Mouse (Mus musculus) kidney, embryonic 16.5 days (tissue): ENCODE results near the gene Il4i1. TPM values are rescaled to one million over a fixed set of nuclear protein-coding genes. Genes with fewer than 3 reads are reported as not detected.
A peak's percentile ranks its signal among the peaks of the same experiment; 100 is the strongest.

ENCODE experiments used
- ATAC-seq: fragments of 200-750 bp; cut with Nextera tagmentation; 2 replicates; pipeline ENCODE4 v1.8.0; 2017; ENCODE audit warnings: moderate TSS enrichment; ENCODE audit not compliant: low FRiP score, low TSS enrichment
- H3K27ac ChIP-seq: fragments of 300-500 bp; sonication (generic); 2 replicates; pipeline ENCODE4 v1.5.1; 2014; ENCODE audit warnings: low read length
- H3K27me3 ChIP-seq: fragments of 300-500 bp; sonication (generic); 2 replicates; pipeline ENCODE4 v1.6.1; 2014; ENCODE audit warnings: low read length, control low read depth, mixed read lengths; ENCODE audit not compliant: insufficient read depth
- H3K36me3 ChIP-seq: fragments of 300-500 bp; sonication (generic); 2 replicates; pipeline ENCODE4 v1.6.1; 2014; ENCODE audit warnings: low read length, control low read depth, mixed read lengths; ENCODE audit not compliant: insufficient read depth
- H3K4me1 ChIP-seq: fragments of 300-500 bp; sonication (generic); 2 replicates; pipeline ENCODE4 v1.6.1; 2014; ENCODE audit warnings: low read length, control low read depth, mixed read lengths; ENCODE audit not compliant: insufficient read depth
- H3K4me2 ChIP-seq: fragments of 300-500 bp; sonication (generic); replicated peaks from 2 replicates; pipeline ENCODE4 v1.6.1; 2014; ENCODE audit warnings: low read depth, low read length
- H3K4me3 ChIP-seq: fragments of 300-500 bp; sonication (generic); 2 replicates; pipeline ENCODE4 v1.5.1; 2014; ENCODE audit warnings: mild to moderate bottlenecking, low read length
- H3K9ac ChIP-seq: fragments of 300-500 bp; sonication (generic); replicated peaks from 2 replicates; pipeline ENCODE4 v1.6.1; 2014; ENCODE audit warnings: low read length
- H3K9me3 ChIP-seq: fragments of 300-500 bp; sonication (generic); 2 replicates; pipeline ENCODE4 v1.6.1; 2016; ENCODE audit warnings: low read length, control low read depth
- WGBS: fragments of 180-500 bp; shearing (Covaris S2); extraction: QIAGEN DNeasy Blood & Tissue Kit; methylation state at CpG from one replicate; pipeline ENCODE4 v1.1.7; 2014; 5-methylcytosine and 5-hydroxymethylcytosine counted together
- polyA plus RNA-seq: library from polyadenylated mRNA; unstranded; fragments of >200 nt; fragmentation: Nextera tagmentation; extraction: Ambion mirVana; gene quantifications from 2 replicates; pipeline ENCODE4 v1.2.1, GENCODE M21; 2015

Gene Il4i1
- polyA plus RNA-seq, 1 experiment from 2014 or later = 1.1 TPM

DNA sequence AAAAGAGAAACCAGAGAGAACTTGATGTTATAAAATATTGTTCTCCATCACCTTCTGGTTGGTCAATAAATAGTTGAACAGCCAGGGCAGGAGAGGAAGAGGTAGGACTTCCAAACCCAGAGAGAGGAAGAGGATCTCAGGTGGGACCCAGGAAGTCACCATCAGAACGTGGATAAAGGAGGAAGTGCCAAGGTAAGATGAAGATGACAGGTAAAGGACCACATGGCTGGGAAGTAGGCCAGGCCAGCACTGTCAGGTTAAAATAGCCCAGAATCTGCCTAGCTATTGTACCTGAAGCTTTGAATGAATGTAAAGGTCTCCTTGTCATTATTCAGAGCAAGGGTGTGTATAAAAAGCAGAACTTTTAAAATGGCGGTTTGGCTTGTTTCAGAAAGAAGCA is 7.3 kb upstream of the Il4i1 start:
- ATAC-seq = no peak
- H3K27me3 ChIP-seq = no peaks in the 10 kb centered on the region
- no peaks in the 10 kb centered on the region for H3K9me3 ChIP-seq
- 80% methylated on average over 2 of the region's 2 CpGs for WGBS
- no peak overlapping the region for H3K4me2 ChIP-seq
- peaks cover 8% of the 10 kb centered on the region for H3K36me3 ChIP-seq
- H3K27ac ChIP-seq = no peak overlapping the region
- H3K4me3 ChIP-seq = no peak overlapping the region
- H3K4me1 ChIP-seq = no peaks in the 10 kb centered on the region
- no peak overlapping the region for H3K9ac ChIP-seq

DNA sequence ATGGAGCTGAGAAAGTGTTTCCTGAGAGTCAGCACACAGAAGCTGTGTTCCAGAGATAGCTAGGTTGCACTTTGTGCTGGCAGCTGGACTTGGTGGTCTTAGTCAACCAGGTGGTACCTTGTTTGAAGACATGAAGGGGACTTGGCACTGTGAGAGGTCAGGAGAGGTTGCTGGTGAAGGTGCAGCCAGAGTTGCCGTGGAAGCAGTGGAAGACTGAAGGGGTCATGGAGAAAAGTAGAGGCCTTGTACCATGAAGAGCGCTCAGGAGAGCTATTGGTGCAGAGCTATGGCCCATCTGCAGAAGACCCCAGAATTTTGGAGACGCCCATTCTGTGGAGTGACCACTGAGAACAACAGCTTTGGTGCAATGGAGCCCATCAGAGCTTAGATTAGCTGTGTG is 6.7 kb upstream of the Il4i1 start:
- H3K9ac ChIP-seq = no peak overlapping the region
- no peaks in the 10 kb centered on the region for H3K4me1 ChIP-seq
- ATAC-seq = no peak
- 86% methylated on average over 3 of the region's 3 CpGs for WGBS
- no peaks in the 10 kb centered on the region for H3K9me3 ChIP-seq
- H3K27me3 ChIP-seq = no peaks in the 10 kb centered on the region
- H3K4me2 ChIP-seq = no peak overlapping the region
- H3K27ac ChIP-seq = no peak overlapping the region
- peaks cover 12% of the 10 kb centered on the region for H3K36me3 ChIP-seq
- H3K4me3 ChIP-seq = no peak overlapping the region

DNA sequence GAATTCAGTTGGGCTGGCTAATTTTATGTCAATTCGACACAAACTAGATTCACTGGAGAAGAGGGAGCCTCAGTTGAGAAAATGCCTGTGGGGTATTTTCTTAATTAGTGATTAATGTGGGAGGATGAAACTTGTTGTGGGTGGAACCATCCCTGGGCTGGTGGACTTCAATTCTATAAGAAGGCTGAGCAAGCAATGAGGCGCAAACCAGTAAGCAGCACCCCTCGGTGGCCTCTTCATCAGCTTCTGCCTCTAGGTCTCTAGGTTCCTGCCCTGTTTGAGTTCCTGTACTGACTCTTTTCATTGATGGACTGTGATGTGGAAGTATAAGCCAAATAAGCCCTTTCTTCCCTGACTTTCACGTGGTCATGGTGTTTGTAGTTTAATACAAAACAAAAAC is 5.8 kb upstream of the Il4i1 start:
- Histone ChIP-seq H3K9me3 (no peaks in the 10 kb centered on the region), H3K27me3 (no peaks in the 10 kb centered on the region), H3K4me3 (no peak overlapping the region), H3K9ac (no peak overlapping the region), H3K4me2 (no peak overlapping the region), H3K27ac (no peak overlapping the region), H3K4me1 (peaks cover 5% of the 10 kb centered on the region), H3K36me3 (peaks cover 12% of the 10 kb centered on the region)
- no peak for ATAC-seq
- 75% methylated on average over 4 of the region's 4 CpGs for WGBS

DNA sequence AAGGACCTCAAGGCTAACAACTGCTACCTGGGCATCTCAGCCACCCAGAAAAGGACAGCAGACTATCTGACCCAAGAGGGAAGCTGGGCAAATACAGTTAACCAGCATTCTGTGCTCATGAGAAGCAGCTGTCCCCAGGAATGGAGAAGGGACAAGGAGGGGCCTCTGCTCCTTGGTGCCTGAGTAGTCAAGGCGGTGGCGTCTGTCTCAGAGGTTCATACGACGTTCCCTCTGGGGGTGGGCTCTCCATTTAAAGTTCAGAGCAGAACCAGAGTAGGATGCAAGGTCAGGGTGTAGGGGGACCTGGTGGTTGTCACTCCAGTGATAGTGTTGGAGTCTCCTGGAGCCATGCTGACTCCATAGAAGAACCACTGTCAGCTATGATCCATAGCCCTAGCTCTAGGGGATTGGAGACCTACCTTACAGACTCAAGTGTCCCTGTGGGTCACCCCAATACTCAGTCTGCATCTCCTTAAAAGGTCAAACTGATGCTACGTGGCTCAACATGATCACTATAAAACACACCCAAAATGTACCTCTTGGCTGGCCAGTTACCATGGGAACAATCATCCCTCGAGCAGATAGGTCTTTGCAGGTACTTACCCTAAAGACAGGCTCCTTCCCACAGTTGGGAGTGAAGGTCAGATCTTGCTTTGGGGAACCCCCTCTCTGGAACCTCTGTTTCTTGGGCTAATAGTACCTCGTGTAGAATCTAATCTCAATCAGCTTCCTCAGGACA is 5.2 kb upstream of the Il4i1 start:
- H3K27me3 ChIP-seq = no peaks in the 10 kb centered on the region
- no peaks in the 10 kb centered on the region for H3K9me3 ChIP-seq
- H3K27ac ChIP-seq = no peak overlapping the region
- H3K4me1 ChIP-seq = peaks cover 5% of the 10 kb centered on the region
- WGBS = 91% methylated on average over 7 of the region's 7 CpGs
- H3K4me3 ChIP-seq = no peak overlapping the region
- H3K9ac ChIP-seq = no peak overlapping the region
- H3K36me3 ChIP-seq = peaks cover 12% of the 10 kb centered on the region
- ATAC-seq = no peak
- H3K4me2 ChIP-seq = no peak overlapping the region

DNA sequence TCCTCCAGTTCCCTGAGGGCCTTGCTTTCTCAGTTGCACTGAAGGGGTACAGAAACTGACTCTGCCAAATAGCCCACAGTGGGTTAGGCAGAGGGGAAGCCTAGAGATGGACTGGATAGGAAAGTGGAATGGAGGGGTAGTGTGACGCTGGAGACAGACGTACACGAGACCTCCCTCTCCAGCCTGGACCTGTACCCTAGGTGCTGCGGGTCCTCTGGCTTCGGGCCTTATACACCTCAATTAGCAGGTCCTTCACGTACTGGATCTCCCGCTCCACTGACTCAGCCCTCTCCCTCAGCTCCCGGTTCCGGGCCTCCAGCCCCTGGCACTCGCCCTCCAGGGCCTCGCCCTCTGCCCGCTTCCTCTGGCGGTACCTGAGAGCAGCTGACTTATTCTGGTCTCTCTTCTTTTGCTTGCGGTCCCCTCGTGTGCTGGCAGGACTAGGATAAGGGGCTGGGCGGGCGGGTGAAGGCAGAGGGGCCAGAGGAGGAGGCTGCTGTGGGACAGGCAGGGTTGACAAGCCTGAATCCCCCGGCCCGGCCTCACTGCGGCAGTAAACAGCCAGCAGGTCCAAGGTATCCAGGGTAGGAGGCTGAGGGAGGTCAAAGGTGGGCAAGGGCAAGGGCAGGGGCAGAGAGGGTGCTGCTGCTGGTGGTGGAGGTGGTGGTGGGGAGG is 3.4 kb upstream of the Il4i1 start:
- 85% methylated on average over 20 of the region's 20 CpGs for WGBS
- Histone ChIP-seq H3K4me2 (no peak overlapping the region), H3K27ac (no peak overlapping the region), H3K9me3 (no peaks in the 10 kb centered on the region), H3K4me3 (no peak overlapping the region), H3K36me3 (peaks cover 12% of the 10 kb centered on the region), H3K9ac (no peak overlapping the region), H3K27me3 (no peaks in the 10 kb centered on the region), H3K4me1 (peaks cover 12% of the 10 kb centered on the region)
- no peak for ATAC-seq

DNA sequence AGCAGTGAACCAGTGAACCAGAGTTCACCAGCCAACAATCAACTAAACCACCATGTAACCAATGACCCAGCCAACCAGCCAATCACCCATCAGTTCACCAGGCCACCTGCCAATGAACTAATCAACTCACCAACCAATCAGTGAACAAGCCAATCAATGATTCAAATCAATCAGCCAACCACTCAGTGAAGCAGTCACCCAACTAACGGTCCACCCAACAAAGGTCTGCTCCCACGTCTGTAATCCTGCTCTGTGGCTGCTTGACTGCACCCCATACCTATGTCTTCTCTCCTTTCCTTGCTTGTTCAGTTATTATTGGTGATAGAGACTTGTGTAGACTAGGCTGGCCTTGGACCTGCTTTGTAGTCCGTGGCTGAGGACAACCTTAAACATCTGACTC is 2.2 kb upstream of the Il4i1 start:
- Histone ChIP-seq H3K4me2 (no peak overlapping the region), H3K36me3 (peaks cover 12% of the 10 kb centered on the region), H3K9ac (no peak overlapping the region), H3K27me3 (no peaks in the 10 kb centered on the region), H3K9me3 (no peaks in the 10 kb centered on the region), H3K4me3 (no peak overlapping the region), H3K27ac (no peak overlapping the region), H3K4me1 (peaks cover 24% of the 10 kb centered on the region)
- no peak for ATAC-seq
- WGBS = 94% methylated on average over 3 of the region's 3 CpGs

DNA sequence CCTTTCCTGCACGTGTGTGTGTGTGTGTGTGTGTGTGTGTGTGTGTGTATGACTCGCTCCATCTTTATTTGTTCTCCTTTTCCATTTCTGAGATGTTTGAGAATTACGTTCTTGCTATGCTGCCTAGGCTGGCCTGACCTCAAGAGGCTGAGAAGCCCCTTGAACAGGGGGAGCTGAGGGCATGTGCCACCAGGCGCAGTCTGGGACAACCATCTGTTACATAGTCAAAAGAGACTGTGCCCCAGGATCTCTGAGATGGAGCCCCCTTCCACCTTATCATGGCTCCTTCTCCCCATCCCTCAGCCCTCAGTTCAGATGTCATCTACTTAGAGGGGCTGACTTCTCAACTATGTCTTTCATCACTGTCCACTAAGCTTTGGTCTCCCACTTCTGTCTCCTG is 1.8 kb upstream of the Il4i1 start:
- Histone ChIP-seq H3K9me3 (no peaks in the 10 kb centered on the region), H3K4me1 (peaks cover 29% of the 10 kb centered on the region), H3K9ac (no peak overlapping the region), H3K36me3 (peaks cover 12% of the 10 kb centered on the region), H3K4me3 (no peak overlapping the region; the same call in 1 of the 2 replicates), H3K27ac (no peak overlapping the region), H3K4me2 (no peak overlapping the region), H3K27me3 (no peaks in the 10 kb centered on the region)
- no peak for ATAC-seq
- 91% methylated on average over 4 of the region's 4 CpGs for WGBS

DNA sequence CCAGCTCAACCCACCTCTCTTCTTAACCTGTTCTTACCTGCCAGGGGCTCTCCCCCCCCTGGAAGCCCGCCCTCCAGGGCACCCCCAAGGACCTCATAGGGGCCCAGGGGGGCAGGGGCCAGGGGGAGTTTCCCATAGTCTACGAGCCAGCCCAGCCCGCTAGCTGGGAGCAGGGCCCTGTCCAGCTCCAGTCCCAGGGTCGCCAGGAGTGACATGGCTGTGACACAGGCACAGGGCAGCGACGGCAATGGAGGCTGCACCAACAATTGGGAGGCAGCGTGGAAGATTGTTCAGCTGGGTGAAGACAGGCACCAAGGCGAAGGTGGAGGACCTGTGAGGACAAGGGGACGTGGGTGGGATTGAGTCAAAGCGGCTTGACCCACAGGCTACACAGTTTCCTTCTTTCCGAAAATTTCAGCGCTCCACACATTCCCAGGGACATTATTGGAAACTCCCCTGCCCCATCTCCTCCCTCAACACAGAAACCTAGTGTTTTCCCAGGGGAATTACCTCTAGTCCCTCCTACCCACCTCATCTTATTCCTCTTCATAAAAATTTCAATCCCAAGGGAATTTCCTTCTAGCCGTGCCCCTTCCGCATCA is 1.1 kb upstream of the Il4i1 start:
- WGBS = 20% methylated on average over 14 of the region's 14 CpGs
- Histone ChIP-seq H3K27ac (peak overlapping the region; percentile 97), H3K36me3 (peaks cover 12% of the 10 kb centered on the region), H3K4me1 (peaks cover 35% of the 10 kb centered on the region), H3K9ac (peak overlapping the region; percentile 95), H3K9me3 (no peaks in the 10 kb centered on the region), H3K4me3 (peak overlapping the region; percentile 63), H3K27me3 (no peaks in the 10 kb centered on the region), H3K4me2 (peak overlapping the region; percentile 62)
- ATAC-seq = peak; percentile 0

DNA sequence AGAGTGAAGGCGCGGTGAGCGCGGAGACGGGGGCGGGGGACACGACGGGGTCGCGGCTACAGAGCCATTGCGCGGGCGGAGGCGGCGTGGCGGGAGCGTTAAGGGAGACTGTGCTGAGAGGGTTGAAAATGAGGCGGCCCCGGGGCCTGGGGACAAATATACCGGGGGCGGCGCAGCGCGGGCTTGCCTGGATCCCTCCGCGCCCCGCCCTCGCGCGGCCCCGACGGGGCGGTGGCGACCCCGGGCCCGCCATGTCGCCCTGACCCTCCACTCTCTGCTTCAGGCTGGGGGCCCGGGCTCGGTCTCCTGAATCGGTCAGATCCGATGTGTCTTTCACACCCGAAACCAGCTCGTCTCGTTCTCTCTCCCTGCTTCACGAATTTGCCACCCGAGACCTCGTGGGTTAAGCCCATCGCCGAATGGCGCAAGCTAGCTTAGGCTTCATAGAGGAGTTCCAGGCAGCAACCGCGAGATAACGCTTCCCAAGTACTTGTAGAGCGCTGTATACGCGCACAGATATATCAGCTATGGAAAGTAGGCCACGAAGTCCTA is 359 bp downstream of the Il4i1 start, which contains the start of gene Atf5:
Gene Atf5, minus strand, starts transcription at position 189 of the 552 bp plus-strand sequence.
- peak within 1 kb of the TSS; percentile 63 for H3K4me3 ChIP-seq
- peaks cover 11% of the 10 kb centered on the region for H3K36me3 ChIP-seq
- peaks cover 36% of the 10 kb centered on the region for H3K4me1 ChIP-seq
- no peaks in the 10 kb centered on the region for H3K9me3 ChIP-seq
- peak within 1 kb of the TSS; percentile 97 for H3K27ac ChIP-seq
- under 1% methylated on average over 45 of the region's 57 CpGs for WGBS
- peak; percentile 44 for ATAC-seq
- no peaks in the 10 kb centered on the region for H3K27me3 ChIP-seq
- H3K4me2 ChIP-seq = peak within 1 kb of the TSS; percentile 62
- H3K9ac ChIP-seq = peak within 1 kb of the TSS; percentile 95
